Mouse (Mus musculus) hindbrain, postnatal 0 days (tissue): ENCODE results near the gene Fam57a. TPM values are rescaled to one million over a fixed set of nuclear protein-coding genes. Genes with fewer than 3 reads are reported as not detected.

Experiments
- ATAC-seq: fragments of 200-750 bp; cut with Nextera tagmentation; 2 replicates; pipeline ENCODE4 v1.8.0; 2017; ENCODE audit warnings: mild to moderate bottlenecking, moderate TSS enrichment, moderate library complexity
- DNase-seq: peaks from one replicate; pipeline ENCODE4 v3.0.0-alpha.2; 2015; ENCODE audit warnings: low spot score
- H3K27ac ChIP-seq: fragments of 300-500 bp; sonication (generic); 2 replicates; pipeline ENCODE4 v1.5.1; 2014; ENCODE audit warnings: mild to moderate bottlenecking
- H3K27me3 ChIP-seq: fragments of 300-500 bp; sonication (generic); 2 replicates; pipeline ENCODE4 v1.6.1; 2014; ENCODE audit warnings: low read length, mixed read lengths; ENCODE audit not compliant: insufficient read depth
- H3K36me3 ChIP-seq: fragments of 300-500 bp; sonication (generic); 2 replicates; pipeline ENCODE4 v1.6.1; 2014; ENCODE audit warnings: low read length, mixed read lengths; ENCODE audit not compliant: insufficient read depth
- H3K4me1 ChIP-seq: fragments of 300-500 bp; sonication (generic); 2 replicates; pipeline ENCODE4 v1.6.1; 2014; ENCODE audit warnings: antibody characterized with exemption, low read length, mixed read lengths; ENCODE audit not compliant: insufficient read depth
- H3K4me2 ChIP-seq: fragments of 300-500 bp; sonication (generic); 2 replicates; pipeline ENCODE4 v1.6.1; 2014; ENCODE audit warnings: low read depth, mild to moderate bottlenecking, low read length, moderate library complexity, mixed read lengths
- H3K4me3 ChIP-seq: fragments of 300-500 bp; sonication (generic); 2 replicates; pipeline ENCODE4 v1.5.1; 2014; ENCODE audit warnings: low read length
- H3K9ac ChIP-seq: fragments of 300-500 bp; sonication (generic); replicated peaks from 2 replicates; pipeline ENCODE4 v1.6.1; 2014; ENCODE audit warnings: mild to moderate bottlenecking, low read length, moderate library complexity, mixed read lengths
- H3K9me3 ChIP-seq: fragments of 300-500 bp; sonication (generic); 2 replicates; pipeline ENCODE4 v1.6.1; 2016; ENCODE audit warnings: low read length, mixed read lengths
- CTCF ChIP-seq: IDR thresholded peaks from 2 replicates; pipeline ENCODE4 v1.5.1; 2016; ENCODE audit warnings: antibody characterized with exemption, control low read depth, low read depth
- WGBS: fragments of 180-500 bp; shearing (Covaris S2); extraction: QIAGEN DNeasy Blood & Tissue Kit; methylation state at CpG from one replicate; pipeline ENCODE4 v1.1.7; 2014; 5-methylcytosine and 5-hydroxymethylcytosine counted together
- polyA plus RNA-seq: library from polyadenylated mRNA; unstranded; fragments of >200 nt; fragmentation: Nextera tagmentation; extraction: Ambion mirVana; gene quantifications from 2 replicates; pipeline ENCODE4 v1.2.1, GENCODE M21; 2015
- total RNA-seq: library from RNA; depleted of rRNA; stranded (reverse); fragments of >200 nt; gene quantifications from 2 replicates; pipeline ENCODE4 v1.2.3, GENCODE M21; 2014

Fam57a gene
- total and polyA plus RNA-seq, 2 experiments from 2014 or later = 16.6 to 20.1 TPM

DNA sequence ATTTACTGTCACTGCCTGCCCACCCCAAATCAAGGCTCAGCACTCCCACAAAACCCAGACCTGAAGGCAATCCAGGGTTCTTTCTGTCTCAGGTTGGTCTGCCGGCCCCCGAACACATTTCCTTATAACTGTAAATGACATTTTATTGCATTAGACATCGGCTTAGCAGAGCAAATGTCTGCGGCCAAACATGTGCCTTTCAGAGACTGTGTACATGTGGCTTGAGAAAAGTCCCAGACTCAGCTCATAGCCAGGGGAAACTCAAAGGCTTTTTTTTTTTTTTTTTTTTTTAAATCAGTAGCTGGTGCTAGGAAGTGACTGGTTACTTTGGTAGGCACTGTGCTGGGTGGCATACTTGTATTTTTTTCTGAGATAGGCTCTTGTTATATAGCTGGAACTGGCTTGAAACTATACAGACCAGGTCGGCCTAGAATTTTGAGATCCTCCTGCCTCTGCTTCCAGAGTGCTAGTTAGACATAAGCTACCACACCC, 36.6 kb downstream of the Fam57a start:
- peak overlapping the region; percentile 85; the same call in 1 of the 2 replicates for H3K4me3 ChIP-seq
- H3K36me3 ChIP-seq = peaks cover 17% of the 10 kb centered on the region; the same call in 1 of the 2 replicates
- H3K4me2 ChIP-seq = peak overlapping the region; percentile 94
- no peaks in the 10 kb centered on the region for H3K27me3 ChIP-seq
- no peak overlapping the region; the same call in 1 of the 2 replicates for H3K9ac ChIP-seq
- no peak overlapping the region for H3K27ac ChIP-seq
- 92% methylated on average over 5 of the region's 5 CpGs for WGBS
- DNase-seq (no peak), ATAC-seq (no peak)
- H3K9me3 ChIP-seq = no peaks in the 10 kb centered on the region
- no peak for TF ChIP-seq CTCF
- H3K4me1 ChIP-seq = 0 out of 2 replicates have a peak, but pooled peaks cover 3% of the 10 kb centered on the region

- H3K4me3 ChIP-seq = peak overlapping the region; percentile 85
- 0 out of 2 replicates have a peak, but pooled peaks cover 3% of the 10 kb centered on the region for H3K4me1 ChIP-seq
- H3K9me3 ChIP-seq = no peaks in the 10 kb centered on the region
- no peaks in the 10 kb centered on the region for H3K27me3 ChIP-seq
- peak; percentile 89 for ATAC-seq
- peak overlapping the region; percentile 88 for H3K9ac ChIP-seq
- WGBS = under 1% methylated on average over 33 of the region's 33 CpGs
- TF ChIP-seq CTCF = no peak
- peak overlapping the region; percentile 94 for H3K4me2 ChIP-seq
- H3K36me3 ChIP-seq = peaks cover 21% of the 10 kb centered on the region; the same call in 1 of the 2 replicates
- peak overlapping the region; percentile 91 for H3K27ac ChIP-seq
- DNase-seq = peak; percentile 62
These were observed 37.4 kb downstream of the Fam57a start for GRCm38 (mm10) chr11:76216681-76217389.

DNA sequence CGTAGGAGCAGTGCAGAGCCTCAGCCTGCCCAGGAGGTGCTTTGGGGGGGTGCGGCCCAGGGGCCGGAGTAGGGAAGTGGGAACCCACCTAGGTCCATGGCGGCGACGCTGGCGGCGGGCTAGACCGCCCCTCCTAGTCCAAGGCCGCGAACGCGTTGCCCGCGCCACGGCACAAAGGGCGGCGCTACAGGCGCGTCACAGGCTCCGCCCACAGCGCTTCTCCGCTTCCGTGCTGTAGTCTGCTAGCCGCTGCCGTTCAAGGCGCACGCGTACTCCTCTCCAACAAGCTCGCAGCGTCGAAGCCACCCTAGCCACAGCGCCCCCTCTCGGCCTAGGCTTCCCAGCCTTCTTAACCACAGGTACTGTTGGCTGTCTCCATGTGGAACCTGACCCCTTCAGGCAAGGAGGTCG, 37.9 kb downstream of the Fam57a start, which contains the start of the genes Dbil5 and Gemin4:
TSS of gene Dbil5 (plus strand) at position 219 of the 411 bp plus-strand sequence.
TSS of gene Gemin4 (minus strand) at position 275 of the 411 bp plus-strand sequence.
- peak; percentile 99 for TF ChIP-seq CTCF
- ATAC-seq (peak; percentile 99), DNase-seq (peak; percentile 98)
- peak within 1 kb of the TSS; percentile 88 for H3K9ac ChIP-seq
- peak within 1 kb of the TSS; percentile 94 for H3K4me2 ChIP-seq
- H3K4me1 ChIP-seq = 0 out of 2 replicates have a peak, but pooled peaks cover 3% of the 10 kb centered on the region
- H3K36me3 ChIP-seq = peaks cover 19% of the 10 kb centered on the region; the same call in 1 of the 2 replicates
- peak within 1 kb of the TSS; percentile 85 for H3K4me3 ChIP-seq
- H3K9me3 ChIP-seq = no peaks in the 10 kb centered on the region
- H3K27me3 ChIP-seq = no peaks in the 10 kb centered on the region
- peak within 1 kb of the TSS; percentile 91 for H3K27ac ChIP-seq
- WGBS = under 1% methylated on average over 28 of the region's 35 CpGs

GRCm38 (mm10) chr11:76224631-76225030, 45.2 kb downstream of the Fam57a start:
- 89% methylated on average over 5 of the region's 5 CpGs for WGBS
- no peaks in the 10 kb centered on the region for H3K4me1 ChIP-seq
- H3K4me3 ChIP-seq = no peak overlapping the region
- H3K9ac ChIP-seq = no peak overlapping the region
- no peaks in the 10 kb centered on the region for H3K27me3 ChIP-seq
- no peak overlapping the region for H3K4me2 ChIP-seq
- ATAC-seq (no peak), DNase-seq (no peak)
- H3K9me3 ChIP-seq = no peaks in the 10 kb centered on the region
- no peak for TF ChIP-seq CTCF
- peaks cover 21% of the 10 kb centered on the region; the same call in 1 of the 2 replicates for H3K36me3 ChIP-seq
- H3K27ac ChIP-seq = no peak overlapping the region

GRCm38 (mm10) chr11:76225051-76225450, 45.6 kb downstream of the Fam57a start:
- H3K4me1 ChIP-seq = no peaks in the 10 kb centered on the region
- H3K36me3 ChIP-seq = peaks cover 21% of the 10 kb centered on the region; the same call in 1 of the 2 replicates
- ATAC-seq (no peak), DNase-seq (no peak)
- no peak overlapping the region for H3K4me3 ChIP-seq
- H3K9ac ChIP-seq = no peak overlapping the region
- no peak overlapping the region for H3K4me2 ChIP-seq
- H3K27me3 ChIP-seq = no peaks in the 10 kb centered on the region
- no peak overlapping the region for H3K27ac ChIP-seq
- TF ChIP-seq CTCF = no peak
- no peaks in the 10 kb centered on the region for H3K9me3 ChIP-seq

DNA sequence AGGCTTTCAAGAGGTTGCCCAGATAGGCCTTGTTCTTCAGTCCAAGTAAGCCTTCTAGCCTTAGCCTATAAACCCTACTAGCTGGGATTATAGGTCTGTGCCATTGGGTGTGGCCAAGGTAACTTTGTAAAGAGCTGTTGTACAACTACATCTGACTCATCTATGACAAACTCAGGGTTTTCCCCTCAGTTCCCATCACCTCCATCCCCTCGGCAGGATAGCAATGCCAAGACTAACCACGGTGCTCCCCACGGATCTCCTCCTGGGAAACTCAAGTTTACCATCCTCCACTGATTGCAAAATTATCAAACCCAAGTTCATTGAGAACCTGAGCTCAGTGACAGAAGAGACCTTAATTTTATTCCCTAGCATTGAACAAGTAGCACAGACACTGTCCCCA, 56.7 kb downstream of the Fam57a start:
- DNase-seq = no peak
- Histone ChIP-seq H3K4me2 (no peak overlapping the region), H3K4me1 (no peaks in the 10 kb centered on the region), H3K27ac (no peak overlapping the region), H3K27me3 (no peaks in the 10 kb centered on the region), H3K36me3 (peaks cover 46% of the 10 kb centered on the region), H3K9ac (no peak overlapping the region), H3K4me3 (no peak overlapping the region), H3K9me3 (no peaks in the 10 kb centered on the region)
- TF ChIP-seq CTCF = no peak
- 97% methylated on average over 3 of the region's 3 CpGs for WGBS
- no peak for ATAC-seq
